Mouse (Mus musculus) liver, adult (tissue): ENCODE results near the gene Tet1.

Experiments used
- GATA4 ChIP-seq: IDR thresholded peaks from 2 replicates; pipeline ENCODE4 v1.6.1; 2014; ENCODE audit warnings: mild to moderate bottlenecking, low read length; ENCODE audit not compliant: insufficient replicate concordance

The Tet1 gene

DNA sequence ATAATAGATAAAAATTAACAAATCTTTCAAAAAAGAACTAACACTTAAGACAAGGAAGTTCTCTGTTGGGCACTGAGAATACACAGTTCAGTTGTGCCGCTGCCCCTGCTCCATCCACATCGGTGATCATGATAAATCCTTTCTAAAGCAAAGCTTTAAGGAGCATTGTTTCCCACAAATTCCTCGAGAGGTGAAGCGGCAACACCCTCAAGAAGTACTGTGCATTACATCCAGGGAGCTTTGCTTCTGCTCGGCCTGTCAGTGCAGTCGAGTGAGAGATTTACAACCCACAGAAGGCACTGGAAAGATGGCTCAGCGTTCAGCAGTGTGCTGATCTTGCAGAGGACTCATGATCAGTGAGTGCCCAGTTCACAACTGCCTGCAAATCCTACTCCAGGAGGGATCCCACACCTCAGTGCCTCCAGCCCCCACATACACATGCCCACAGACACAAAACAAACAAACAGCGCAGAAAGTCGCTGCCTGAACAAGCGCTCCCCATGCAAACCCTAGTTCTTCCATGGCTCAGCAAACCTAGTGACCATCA lies 66.8 kb downstream of the Tet1 start:
- no peak for TF ChIP-seq GATA4

DNA sequence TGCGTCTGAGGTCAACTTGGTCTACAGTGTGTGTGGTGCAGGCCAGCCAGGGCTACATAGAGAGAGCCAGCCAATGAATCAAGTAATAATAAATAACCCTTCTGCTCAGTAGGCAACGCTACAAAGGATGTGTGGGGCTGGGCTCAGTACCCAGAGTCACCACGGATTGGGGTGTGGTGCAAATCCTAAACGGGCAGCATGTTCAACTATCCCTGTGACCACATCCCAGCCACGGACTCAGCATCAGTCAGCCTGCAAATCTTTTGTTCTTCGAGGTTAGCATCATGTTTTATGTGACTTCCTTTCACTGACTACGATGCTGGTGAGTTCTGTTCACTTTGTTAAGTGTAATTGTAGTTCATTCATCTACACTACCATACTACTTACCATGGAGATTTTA lies 68.1 kb downstream of the Tet1 start:
- TF ChIP-seq GATA4, result no peak

DNA sequence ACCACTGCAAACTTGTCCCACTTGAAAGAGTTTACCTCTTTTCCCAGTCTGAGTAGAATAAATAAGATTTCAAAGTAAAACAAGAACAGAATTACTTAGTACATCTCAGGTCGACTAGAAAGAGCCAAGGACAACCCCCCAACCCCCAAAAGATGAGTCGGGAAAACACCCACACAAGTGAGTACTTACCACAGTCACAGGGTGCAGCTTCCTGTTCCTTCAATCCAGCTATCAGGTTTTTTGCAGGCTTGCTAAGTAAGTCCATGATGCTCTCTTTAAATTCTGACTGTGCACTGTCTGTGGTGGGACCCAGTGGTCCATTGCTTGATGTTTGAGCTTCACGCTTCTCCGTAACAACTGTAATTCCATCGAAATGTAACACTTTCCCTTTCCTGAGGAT lies 70.8 kb downstream of the Tet1 start:
- TF ChIP-seq GATA4, result no peak

DNA sequence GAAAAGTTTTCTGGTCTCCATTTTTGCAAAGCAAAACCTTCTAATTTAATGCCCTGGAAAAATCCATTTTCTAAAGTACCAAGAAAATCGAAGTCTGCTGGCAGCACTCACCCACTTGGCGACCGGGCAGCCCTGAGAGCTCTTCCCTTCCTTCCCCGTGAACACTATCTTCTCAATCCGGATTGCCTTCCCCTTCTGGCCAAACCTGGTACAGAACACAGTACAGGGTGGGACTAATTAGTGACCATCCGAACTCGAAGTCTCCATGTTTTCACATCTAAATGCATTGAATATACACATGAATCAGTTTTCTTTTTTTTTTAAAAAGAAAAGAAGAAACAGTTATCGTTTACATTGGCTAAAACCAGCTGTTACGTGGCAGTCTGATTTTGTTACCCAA lies 76.0 kb downstream of the Tet1 start:
- TF ChIP-seq GATA4, result no peak

DNA sequence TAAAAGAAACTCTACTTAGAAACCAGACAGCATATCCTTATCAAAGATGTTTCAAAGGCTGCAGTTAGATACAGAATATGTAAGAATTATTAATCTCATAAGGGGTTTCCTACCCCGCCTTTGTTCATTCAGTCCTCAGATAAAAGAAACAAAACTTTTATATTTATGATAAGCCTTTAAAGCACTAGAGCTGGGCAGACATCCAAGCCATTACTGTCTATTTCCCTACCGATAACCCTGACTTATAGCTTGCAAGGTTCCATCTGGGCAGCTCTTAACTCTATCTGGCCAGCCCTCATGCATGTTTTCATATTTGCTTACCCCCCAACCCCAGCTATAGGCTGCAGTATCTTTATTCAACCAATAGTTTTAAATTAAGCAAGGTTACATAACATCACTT lies 77.2 kb downstream of the Tet1 start:
- TF ChIP-seq GATA4, result no peak

DNA sequence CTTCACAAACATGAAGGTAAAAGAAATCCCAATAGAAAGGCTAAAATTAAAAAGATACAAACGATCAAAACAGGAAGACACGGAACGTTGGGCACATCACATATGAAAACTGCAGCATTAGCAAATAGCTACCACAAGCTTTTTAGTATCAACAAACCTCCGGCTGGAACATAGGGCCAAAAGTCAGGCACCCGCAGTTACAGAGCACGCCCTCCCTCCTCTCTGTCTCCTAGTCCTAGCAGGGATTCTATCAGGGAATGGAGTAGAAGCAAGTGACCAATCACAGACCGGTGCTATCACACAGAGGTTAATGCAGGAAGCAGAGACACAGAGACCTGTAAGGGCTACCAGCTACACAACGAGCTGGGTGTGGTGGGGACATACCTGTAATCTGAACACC lies 84.3 kb downstream of the Tet1 start:
- no peak for TF ChIP-seq GATA4

DNA sequence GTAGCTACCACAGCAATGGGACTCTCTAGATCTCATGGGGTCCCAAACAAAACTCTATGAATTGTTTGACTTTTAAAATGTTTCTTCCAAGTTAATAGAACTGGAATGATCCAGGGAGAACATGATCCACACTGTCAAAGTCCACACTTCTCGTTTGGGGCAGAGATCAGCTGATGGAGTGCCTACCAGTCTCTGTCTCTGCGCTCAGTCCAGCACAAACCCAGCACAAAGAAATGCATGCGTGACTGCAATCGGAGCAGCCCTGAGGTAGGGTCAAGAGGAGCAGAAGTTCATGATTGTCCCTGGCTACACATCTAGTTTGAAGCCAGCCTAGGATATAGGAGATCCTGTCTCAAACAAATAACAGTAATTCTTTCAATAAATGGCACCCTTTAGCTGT lies 85.4 kb downstream of the Tet1 start:
- TF ChIP-seq GATA4, result no peak

DNA sequence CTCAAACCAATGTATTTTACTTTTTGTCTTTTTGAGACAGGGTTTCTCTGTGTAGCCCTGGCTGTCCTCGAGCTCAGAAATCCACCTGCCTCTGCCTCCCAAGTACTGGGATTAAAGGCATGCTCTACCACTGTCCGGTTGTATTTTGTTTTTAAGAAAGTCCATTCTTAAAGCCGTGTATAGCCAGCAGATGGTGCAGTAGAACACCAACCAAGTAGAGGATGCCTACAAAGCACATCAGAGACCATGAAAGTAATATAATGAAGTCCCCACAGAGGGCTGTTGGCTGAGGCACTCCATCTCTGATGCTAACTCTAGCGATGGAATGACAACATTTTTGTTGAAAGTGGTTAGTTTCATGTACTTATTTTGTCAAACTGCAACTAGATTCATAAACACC lies 98.8 kb downstream of the Tet1 start:
- no peak for TF ChIP-seq GATA4

DNA sequence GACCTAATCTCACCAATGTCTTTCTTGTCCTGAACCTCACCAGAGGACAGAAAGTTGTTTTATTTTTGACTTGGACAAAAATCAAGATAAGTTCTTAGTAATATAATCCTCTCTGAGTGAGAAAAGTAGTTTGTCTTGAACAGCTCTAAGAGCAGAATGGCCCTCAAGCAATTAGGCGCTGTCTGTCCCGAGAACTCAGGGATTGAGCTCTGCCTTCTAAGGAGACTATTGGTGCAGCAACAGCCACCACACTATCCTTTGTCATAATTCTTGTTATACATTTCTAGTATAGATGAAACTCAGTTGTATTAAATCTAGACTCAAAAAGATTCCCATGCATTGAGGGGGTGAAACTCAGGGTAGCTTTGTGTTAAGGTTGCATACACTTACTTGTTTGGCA lies 100.0 kb downstream of the Tet1 start:
- TF ChIP-seq GATA4, result no peak

DNA sequence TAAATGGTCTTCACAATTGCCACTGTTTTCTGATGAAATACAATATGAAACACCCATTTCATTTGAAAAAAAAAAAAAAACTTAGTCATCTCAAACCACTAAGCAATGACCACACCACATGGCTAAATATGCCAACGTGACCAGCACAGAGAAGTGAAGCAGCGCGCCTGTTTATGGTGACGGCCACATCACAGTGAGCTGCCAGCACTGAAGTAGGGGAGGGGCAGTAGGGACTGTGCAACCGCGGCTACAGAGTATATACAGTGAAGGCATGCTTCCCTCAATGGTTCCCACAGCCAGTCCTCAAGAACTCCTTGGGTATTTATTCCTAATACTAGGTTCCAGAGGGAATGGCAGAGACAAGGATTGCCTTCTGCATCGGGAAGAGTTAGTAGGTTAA lies 100.5 kb downstream of the Tet1 start:
- TF ChIP-seq GATA4, result no peak

DNA sequence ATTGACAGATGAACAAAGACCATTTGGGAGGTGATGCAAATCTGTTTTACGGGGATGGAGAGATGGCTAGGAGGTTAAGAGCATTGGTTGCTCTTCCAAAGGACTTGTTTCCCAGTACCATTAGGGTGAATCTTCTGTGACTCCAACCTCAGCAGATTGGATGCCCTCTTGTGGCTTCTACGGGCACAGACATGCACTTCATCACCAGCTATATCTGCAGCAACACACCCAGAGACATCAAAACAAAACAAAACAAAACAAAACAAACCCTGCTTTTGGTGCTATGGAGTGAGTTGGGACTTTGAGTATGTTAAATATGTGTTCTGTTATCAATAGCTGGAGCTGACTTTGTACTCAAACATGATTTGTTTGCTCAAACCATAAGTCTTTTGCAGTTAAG lies 104.7 kb downstream of the Tet1 start:
- no peak for TF ChIP-seq GATA4

DNA sequence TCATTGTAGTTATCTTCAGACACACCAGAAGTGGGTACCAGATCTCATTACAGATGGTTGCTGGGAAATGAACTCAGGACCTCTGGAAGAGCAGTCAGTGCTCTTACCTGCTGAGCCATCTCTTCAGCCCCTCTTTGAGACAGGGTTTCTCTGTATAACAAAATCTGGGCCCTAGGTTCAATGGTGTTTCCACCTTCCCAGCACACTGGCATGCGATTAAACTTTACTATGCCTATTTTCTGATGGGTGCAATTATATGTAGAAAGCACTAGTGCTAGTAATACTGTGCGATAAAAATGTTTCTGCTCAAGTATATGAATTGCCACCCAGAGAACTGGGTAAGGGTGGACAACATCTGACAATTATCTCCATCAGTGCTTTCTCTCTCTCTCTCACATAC lies 105.5 kb downstream of the Tet1 start:
- no peak for TF ChIP-seq GATA4

DNA sequence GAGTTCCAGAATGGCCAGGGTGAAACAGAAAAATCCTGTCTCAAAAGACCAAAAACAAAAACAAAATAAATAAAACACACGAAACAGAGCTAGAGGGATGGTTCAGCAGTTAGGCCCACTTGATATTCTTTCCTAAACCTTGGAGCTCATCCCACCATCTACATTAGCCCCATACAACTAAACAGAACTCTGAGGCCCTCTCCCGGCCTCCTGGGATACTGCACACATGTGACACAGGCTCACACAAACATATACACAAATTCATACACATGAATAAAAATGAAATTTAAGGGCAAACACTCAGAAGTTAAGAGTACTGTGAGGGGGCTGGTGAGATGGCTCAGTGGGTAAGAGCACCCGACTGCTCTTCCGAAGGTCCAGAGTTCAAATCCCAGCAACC lies 114.6 kb downstream of the Tet1 start:
- no peak for TF ChIP-seq GATA4

DNA sequence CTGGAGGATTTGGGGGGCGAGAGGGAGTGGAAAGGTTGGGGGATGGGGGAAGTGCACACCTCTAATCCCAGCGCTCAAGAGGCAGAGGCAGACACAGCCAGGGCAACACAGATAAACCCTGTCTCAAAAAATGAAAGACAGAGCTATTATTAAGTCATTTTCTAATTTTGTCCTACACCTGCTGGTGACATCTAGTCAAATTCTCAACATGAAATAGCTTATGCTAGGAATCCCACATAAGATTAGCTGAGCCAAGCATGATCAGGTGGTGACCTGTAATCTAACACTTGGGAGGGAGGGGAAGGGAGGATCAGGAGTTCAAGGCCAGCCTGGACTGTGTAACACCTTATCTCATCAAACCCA lies 115.7 kb downstream of the Tet1 start:
- no peak for TF ChIP-seq GATA4

DNA sequence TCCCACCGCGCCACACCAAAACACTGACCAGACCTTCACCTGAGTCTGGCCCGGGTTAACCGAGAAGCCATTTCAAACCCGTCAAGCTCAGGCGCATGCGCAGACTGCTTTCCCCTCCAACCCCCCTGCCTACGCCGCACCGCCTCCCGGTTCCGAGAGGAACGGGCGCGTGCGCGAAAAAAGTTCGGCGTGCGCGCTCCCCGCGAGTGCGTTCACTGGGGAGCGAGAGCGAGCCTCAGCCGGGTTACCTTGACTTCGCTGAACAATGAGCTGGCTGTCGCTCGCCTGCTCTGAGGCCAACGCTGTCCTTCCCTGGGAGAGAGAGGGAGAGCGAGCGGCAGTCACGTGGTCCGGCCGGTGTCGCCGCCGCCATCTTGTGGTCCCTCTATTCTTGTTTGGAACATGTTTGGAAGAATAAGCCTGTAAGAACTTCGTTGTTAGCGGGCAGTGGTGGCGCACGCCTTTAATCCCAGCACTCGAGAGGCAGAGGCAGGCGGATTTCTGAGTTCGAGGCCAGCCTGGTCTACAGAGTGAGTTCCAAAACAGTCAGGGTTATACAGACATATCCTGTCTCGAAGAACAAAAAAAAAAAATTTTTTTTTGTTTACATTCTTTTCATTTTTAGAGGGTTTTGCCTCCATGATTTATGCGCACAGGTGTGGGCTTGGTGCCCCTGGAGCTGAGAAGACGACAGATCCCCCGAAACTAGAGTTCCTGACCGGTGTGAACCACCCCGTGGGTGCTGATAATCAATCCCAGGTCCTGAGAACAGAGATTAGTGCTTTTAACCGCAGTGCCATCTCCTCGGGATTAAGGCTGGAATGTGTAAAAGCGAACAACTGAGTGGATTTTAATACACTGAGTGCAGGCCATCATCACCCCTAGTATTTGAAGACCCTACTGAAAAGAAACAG lies 116.4 kb downstream of the Tet1 start, which contains the start of gene Ccar1:
Gene Ccar1 (minus strand): TSS at position 110 of the 914 bp plus-strand sequence.
- peak; percentile 66; the same call in 1 of the 2 replicates for TF ChIP-seq GATA4

DNA sequence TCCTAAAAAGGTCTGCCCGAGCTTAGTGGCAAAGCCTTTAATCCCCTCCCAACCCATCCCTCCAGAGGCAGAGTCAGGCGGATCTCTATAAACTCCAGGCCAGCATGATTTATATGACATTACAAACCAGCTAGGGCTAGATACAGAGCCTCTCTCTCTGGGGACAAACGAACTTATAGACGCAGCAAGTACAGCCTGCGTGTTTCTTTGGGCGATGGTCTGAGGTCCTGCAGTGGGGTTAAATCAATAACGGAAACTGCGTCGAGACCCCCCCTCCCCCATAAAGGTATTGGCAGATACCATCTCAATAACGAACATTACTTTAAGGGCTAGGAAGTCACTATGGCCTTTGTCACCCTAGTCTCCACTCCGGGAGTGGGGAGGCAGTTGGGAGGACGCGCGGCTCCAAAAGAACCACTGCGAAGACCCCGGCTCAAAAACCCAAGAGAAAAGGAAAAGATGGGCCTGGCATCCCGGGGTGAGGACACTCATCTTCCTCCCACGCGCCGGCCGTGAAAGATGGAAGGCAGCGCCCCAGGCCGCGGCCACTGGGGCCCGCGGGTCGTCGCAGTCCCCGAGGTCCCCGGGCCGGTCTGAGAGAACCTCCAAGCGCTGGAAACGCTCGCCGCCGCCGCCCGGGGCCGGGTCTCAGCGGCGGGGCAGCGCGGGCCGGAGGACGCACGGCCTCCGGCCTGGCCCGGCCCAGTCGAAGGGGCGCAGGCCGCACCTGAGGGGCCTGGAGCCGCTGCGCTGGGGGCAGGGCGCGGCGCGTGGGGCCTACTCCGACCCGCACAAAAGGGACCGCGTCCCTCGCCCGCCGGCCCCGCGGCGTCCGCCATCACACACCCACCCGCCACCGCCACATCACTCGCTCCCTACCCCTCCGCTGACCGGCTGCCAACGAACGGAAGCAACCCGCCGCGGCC lies 117.3 kb downstream of the Tet1 start:
- TF ChIP-seq GATA4, result no peak
